Mouse (Mus musculus) liver, postnatal 0 days (tissue): Measurements from ENCODE around the gene M1ap. TPM values are rescaled to one million over a fixed set of nuclear protein-coding genes. Genes with fewer than 3 reads are reported as not detected.

ENCODE experiments used
- ATAC-seq: fragments of 200-750 bp; cut with Nextera tagmentation; 2 replicates; pipeline ENCODE4 v1.8.0; 2017; ENCODE audit warnings: mild to moderate bottlenecking, moderate library complexity
- DNase-seq: peaks from one replicate; pipeline ENCODE4 v3.0.0-alpha.2; 2016
- H3K27ac ChIP-seq: fragments of 300-500 bp; sonication (generic); 2 replicates; pipeline ENCODE4 v1.5.1; 2014; ENCODE audit warnings: antibody characterized with exemption, moderate library complexity, mild to moderate bottlenecking, low read depth
- H3K27me3 ChIP-seq: fragments of 300-500 bp; sonication (generic); 2 replicates; pipeline ENCODE4 v1.6.1; 2014; ENCODE audit warnings: low read length, control low read depth, mixed read lengths; ENCODE audit not compliant: insufficient read depth
- H3K36me3 ChIP-seq: fragments of 300-500 bp; sonication (generic); replicated peaks from 2 replicates; pipeline ENCODE4 v1.6.1; 2014; ENCODE audit warnings: mild to moderate bottlenecking, control low read depth, low read length, moderate library complexity, mixed read lengths; ENCODE audit not compliant: insufficient read depth
- H3K4me1 ChIP-seq: fragments of 300-500 bp; sonication (generic); 2 replicates; pipeline ENCODE4 v1.6.1; 2014; ENCODE audit warnings: antibody characterized with exemption, mild to moderate bottlenecking, control low read depth; ENCODE audit not compliant: insufficient read depth
- H3K4me2 ChIP-seq: fragments of 300-500 bp; sonication (generic); 2 replicates; pipeline ENCODE4 v1.6.1; 2014; ENCODE audit warnings: low read depth, mild to moderate bottlenecking, low read length, moderate library complexity, mixed read lengths
- H3K4me3 ChIP-seq: fragments of 300-500 bp; sonication (generic); 2 replicates; pipeline ENCODE4 v1.5.1; 2014; ENCODE audit warnings: low read depth, low read length
- H3K9ac ChIP-seq: fragments of 300-500 bp; sonication (generic); replicated peaks from 2 replicates; pipeline ENCODE4 v1.6.1; 2014; ENCODE audit warnings: mild to moderate bottlenecking, moderate library complexity
- H3K9me3 ChIP-seq: fragments of 300-500 bp; sonication (generic); 2 replicates; pipeline ENCODE4 v1.6.1; 2016; ENCODE audit warnings: mild to moderate bottlenecking, control low read depth, low read length, mixed read lengths
- CTCF ChIP-seq: sonication (generic); IDR thresholded peaks from 2 replicates; pipeline ENCODE4 v1.5.1; 2016; ENCODE audit warnings: antibody characterized with exemption, low read depth
- EP300 ChIP-seq: IDR thresholded peaks from 2 replicates; pipeline ENCODE4 v1.6.1; 2016; ENCODE audit warnings: antibody characterized with exemption, low read depth, mild to moderate bottlenecking
- WGBS: fragments of 180-500 bp; shearing (Covaris S2); extraction: QIAGEN DNeasy Blood & Tissue Kit; methylation state at CpG from one replicate; pipeline ENCODE4 v1.1.7; 2014; ENCODE audit not compliant: insufficient replicate concordance; 5-methylcytosine and 5-hydroxymethylcytosine counted together
- polyA plus RNA-seq: library from polyadenylated mRNA; unstranded; fragments of >200 nt; fragmentation: Nextera tagmentation; extraction: Ambion mirVana; gene quantifications from 2 replicates; pipeline ENCODE4 v1.2.1, GENCODE M21; 2015

Gene M1ap
- polyA plus RNA-seq, 1 experiment from 2014 or later = 4.3 TPM

GRCm38 (mm10) chr6:83008659-83009058 is 62.0 kb downstream of the M1ap start:
- 34% methylated on average over 3 of the region's 3 CpGs for WGBS
- no peaks in the 10 kb centered on the region for H3K36me3 ChIP-seq
- no peak for ATAC-seq
- no peak for TF ChIP-seq EP300
- no peak for TF ChIP-seq CTCF
- H3K27me3 ChIP-seq = no peaks in the 10 kb centered on the region
- no peak overlapping the region for H3K9ac ChIP-seq
- H3K27ac ChIP-seq = peak overlapping the region; percentile 64
- H3K4me2 ChIP-seq = no peak overlapping the region
- H3K9me3 ChIP-seq = no peaks in the 10 kb centered on the region
- no peak for DNase-seq
- peaks cover 54% of the 10 kb centered on the region for H3K4me1 ChIP-seq
- H3K4me3 ChIP-seq = no peak overlapping the region

GRCm38 (mm10) chr6:83010010-83010409 is 63.3 kb downstream of the M1ap start:
- ATAC-seq = no peak
- Histone ChIP-seq H3K9ac (peak overlapping the region; percentile 57), H3K27ac (peak overlapping the region; percentile 77), H3K4me2 (peak overlapping the region; percentile 59), H3K4me3 (peak overlapping the region; percentile 19), H3K36me3 (no peaks in the 10 kb centered on the region), H3K9me3 (no peaks in the 10 kb centered on the region), H3K27me3 (no peaks in the 10 kb centered on the region), H3K4me1 (peaks cover 47% of the 10 kb centered on the region)
- 39% methylated on average over 7 of the region's 7 CpGs for WGBS
- no peak for DNase-seq
- no peak for TF ChIP-seq CTCF
- TF ChIP-seq EP300 = 0 out of 2 replicates have a peak, but pooled peaks have one; percentile 30

- Histone ChIP-seq H3K9me3 (no peaks in the 10 kb centered on the region), H3K9ac (no peak overlapping the region), H3K27me3 (no peaks in the 10 kb centered on the region), H3K4me3 (no peak overlapping the region), H3K27ac (no peak overlapping the region), H3K4me2 (no peak overlapping the region), H3K36me3 (no peaks in the 10 kb centered on the region), H3K4me1 (peaks cover 40% of the 10 kb centered on the region)
- TF ChIP-seq CTCF (no peak), EP300 (no peak)
- DNase-seq (no peak), ATAC-seq (no peak)
- WGBS = 59% methylated on average over 7 of the region's 7 CpGs
Measured at GRCm38 (mm10) chr6:83011255-83011654, 64.6 kb downstream of the M1ap start.

- Histone ChIP-seq H3K36me3 (no peaks in the 10 kb centered on the region), H3K4me3 (no peak overlapping the region), H3K27ac (peak overlapping the region; percentile 46; the same call in 1 of the 2 replicates), H3K9ac (no peak overlapping the region), H3K27me3 (no peaks in the 10 kb centered on the region), H3K4me1 (peaks cover 42% of the 10 kb centered on the region), H3K9me3 (no peaks in the 10 kb centered on the region), H3K4me2 (no peak overlapping the region)
- WGBS = 73% methylated on average over 6 of the region's 6 CpGs
- DNase-seq (no peak), ATAC-seq (no peak)
- TF ChIP-seq EP300 (no peak), CTCF (peak; percentile 19; the same call in 1 of the 2 replicates)
Measured at GRCm38 (mm10) chr6:83011756-83012155, 65.1 kb downstream of the M1ap start.

GRCm38 (mm10) chr6:83013444-83013843 is 66.7 kb downstream of the M1ap start:
- no peak overlapping the region for H3K4me3 ChIP-seq
- 44% methylated on average over 5 of the region's 5 CpGs for WGBS
- peaks cover 45% of the 10 kb centered on the region for H3K4me1 ChIP-seq
- H3K27ac ChIP-seq = peak overlapping the region; percentile 97
- TF ChIP-seq EP300 (no peak), CTCF (no peak)
- ATAC-seq (no peak), DNase-seq (no peak)
- H3K9me3 ChIP-seq = no peaks in the 10 kb centered on the region
- H3K27me3 ChIP-seq = no peaks in the 10 kb centered on the region
- peak overlapping the region; percentile 47 for H3K9ac ChIP-seq
- H3K4me2 ChIP-seq = peak overlapping the region; percentile 42
- no peaks in the 10 kb centered on the region for H3K36me3 ChIP-seq

GRCm38 (mm10) chr6:83014482-83015466 is 68.1 kb downstream of the M1ap start:
- H3K36me3 ChIP-seq = no peaks in the 10 kb centered on the region
- H3K4me3 ChIP-seq = no peak overlapping the region
- H3K4me2 ChIP-seq = peak overlapping the region; percentile 42
- TF ChIP-seq EP300 = peak; percentile 93
- TF ChIP-seq CTCF = no peak
- H3K4me1 ChIP-seq = peaks cover 48% of the 10 kb centered on the region
- peak overlapping the region; percentile 57 for H3K9ac ChIP-seq
- ATAC-seq (peak; percentile 98), DNase-seq (peak; percentile 78)
- no peaks in the 10 kb centered on the region for H3K9me3 ChIP-seq
- WGBS = 43% methylated on average over 12 of the region's 12 CpGs
- H3K27ac ChIP-seq = peak overlapping the region; percentile 97
- H3K27me3 ChIP-seq = no peaks in the 10 kb centered on the region
